Mouse (Mus musculus) megakaryocyte-erythroid progenitor cell, adult 5-6 weeks (primary cell): ENCODE measurements around the gene Cib1. TPM values are rescaled to one million over a fixed set of nuclear protein-coding genes. Genes with fewer than 3 reads are reported as not detected.
A peak's percentile ranks its signal among the peaks of the same experiment; 100 is the strongest.

Experiments
- ATAC-seq: replicated peaks from 2 replicates; pipeline ENCODE4 v1.8.0; 2016; ENCODE audit warnings: mild to moderate bottlenecking, inconsistent platforms; ENCODE audit not compliant: severe bottlenecking, poor library complexity, low FRiP score, low TSS enrichment
- total RNA-seq, 2 experiments: library from RNA; stranded (forward) in 1 of 2; stranded (reverse) in 1 of 2; fragments of 200-1000, 215-1000 nt in 1 of 2; fragments of >200 nt in 1 of 2; fragmentation: Nextera tagmentation in 1 of 2; gene quantifications; 2 replicates each; pipeline ENCODE4 v1.2.3; 2014 to 2017

The Cib1 gene
- total RNA-seq, 2 experiments from 2014 or later, result 42.4 to 65.7 TPM

- ATAC-seq, result no peak
Observed at GRCm38 (mm10) chr7:80241661-80242060, 9.0 kb upstream of the Cib1 start.

- ATAC-seq, result no peak
Observed at GRCm38 (mm10) chr7:80238542-80238941, 5.9 kb upstream of the Cib1 start.

GRCm38 (mm10) chr7:80233799-80234198 is 1.2 kb upstream of the Cib1 start:
- ATAC-seq, result no peak

- peak; percentile 18 for ATAC-seq
Observed at GRCm38 (mm10) chr7:80231971-80232488, 583 bp downstream of the Cib1 start.

- ATAC-seq, result no peak
Observed at GRCm38 (mm10) chr7:80230196-80230595, 2.4 kb downstream of the Cib1 start.

- ATAC-seq, result no peak
Observed at GRCm38 (mm10) chr7:80227065-80227464, 5.5 kb downstream of the Cib1 start.

GRCm38 (mm10) chr7:80221179-80221750 is 11.3 kb downstream of the Cib1 start:
- ATAC-seq, result no peak

- ATAC-seq, result no peak
Observed at GRCm38 (mm10) chr7:80220237-80220797, 12.3 kb downstream of the Cib1 start.

- no peak for ATAC-seq
Observed at GRCm38 (mm10) chr7:80218666-80219065, 13.9 kb downstream of the Cib1 start.

GRCm38 (mm10) chr7:80216566-80216965 is 16.0 kb downstream of the Cib1 start:
- ATAC-seq, result no peak

- ATAC-seq, result peak; percentile 86
Observed at GRCm38 (mm10) chr7:80215398-80215797, 17.2 kb downstream of the Cib1 start.

GRCm38 (mm10) chr7:80214459-80214858 is 18.2 kb downstream of the Cib1 start:
- ATAC-seq, result no peak

GRCm38 (mm10) chr7:80213604-80214003 is 19.0 kb downstream of the Cib1 start:
- ATAC-seq, result no peak

GRCm38 (mm10) chr7:80210982-80211381 is 21.6 kb downstream of the Cib1 start:
- no peak for ATAC-seq

- no peak for ATAC-seq
Observed at GRCm38 (mm10) chr7:80209669-80210068, 22.9 kb downstream of the Cib1 start.

GRCm38 (mm10) chr7:80208738-80209430 is 23.7 kb downstream of the Cib1 start:
- ATAC-seq, result peak; percentile 80

- ATAC-seq, result peak; percentile 7; the same call in 1 of the 2 replicates
Observed at GRCm38 (mm10) chr7:80208026-80208642, 24.5 kb downstream of the Cib1 start.

- ATAC-seq, result no peak
Observed at GRCm38 (mm10) chr7:80207314-80207731, 25.3 kb downstream of the Cib1 start.

- ATAC-seq, result no peak
Observed at GRCm38 (mm10) chr7:80205705-80206589, 26.7 kb downstream of the Cib1 start.
